Mouse (Mus musculus) stomach, postnatal 0 days (tissue): ENCODE results near the gene Git2. TPM values are rescaled to one million over a fixed set of nuclear protein-coding genes. Genes with fewer than 3 reads are reported as not detected.

Source experiments
- ATAC-seq: fragments of 200-750 bp; cut with Nextera tagmentation; 2 replicates; pipeline ENCODE4 v1.8.0; 2017; ENCODE audit not compliant: low FRiP score, low TSS enrichment
- DNase-seq: peaks from one replicate; pipeline ENCODE4 v3.0.0-alpha.2; 2016; ENCODE audit warnings: low spot score
- H3K27ac ChIP-seq: fragments of 300-500 bp; sonication (generic); replicated peaks from 2 replicates; pipeline ENCODE4 v1.5.1; 2014; ENCODE audit warnings: mild to moderate bottlenecking, control low read depth
- H3K27me3 ChIP-seq: fragments of 300-500 bp; sonication (generic); 2 replicates; pipeline ENCODE4 v1.6.1; 2014; ENCODE audit warnings: low read length; ENCODE audit not compliant: control insufficient read depth, insufficient read depth
- H3K36me3 ChIP-seq: fragments of 300-500 bp; sonication (generic); 2 replicates; pipeline ENCODE4 v1.6.1; 2014; ENCODE audit warnings: low read length, mixed read lengths; ENCODE audit not compliant: control insufficient read depth, insufficient read depth
- H3K4me1 ChIP-seq: fragments of 300-500 bp; sonication (generic); replicated peaks from 2 replicates; pipeline ENCODE4 v1.6.1; 2014; ENCODE audit warnings: antibody characterized with exemption; ENCODE audit not compliant: control insufficient read depth, insufficient read depth
- H3K4me2 ChIP-seq: fragments of 300-500 bp; sonication (generic); replicated peaks from 2 replicates; pipeline ENCODE4 v1.6.1; 2014; ENCODE audit warnings: low read depth, mild to moderate bottlenecking, control low read depth, moderate library complexity
- H3K4me3 ChIP-seq: fragments of 300-500 bp; sonication (generic); 2 replicates; pipeline ENCODE4 v1.5.1; 2014; ENCODE audit warnings: low read depth, low read length, control low read depth
- H3K9ac ChIP-seq: fragments of 300-500 bp; sonication (generic); 2 replicates; pipeline ENCODE4 v1.6.1; 2014; ENCODE audit warnings: mild to moderate bottlenecking, low read length, control low read depth, mixed read lengths
- H3K9me3 ChIP-seq: fragments of 300-500 bp; sonication (generic); 2 replicates; pipeline ENCODE4 v1.6.1; 2016; ENCODE audit warnings: low read length; ENCODE audit not compliant: control insufficient read depth
- CTCF ChIP-seq: IDR thresholded peaks from 2 replicates; pipeline ENCODE4 v1.5.1; 2016; ENCODE audit warnings: antibody characterized with exemption, low read depth, mild to moderate bottlenecking, moderate library complexity
- EP300 ChIP-seq: optimal IDR thresholded peaks from 2 replicates; pipeline ENCODE3; 2016; ENCODE audit warnings: antibody characterized with exemption
- WGBS: fragments of 180-500 bp; shearing (Covaris S2); extraction: QIAGEN DNeasy Blood & Tissue Kit; methylation state at CpG from one replicate; pipeline ENCODE4 v1.1.7; 2014; 5-methylcytosine and 5-hydroxymethylcytosine counted together
- polyA plus RNA-seq: library from polyadenylated mRNA; unstranded; fragments of >200 nt; fragmentation: Nextera tagmentation; extraction: Ambion mirVana; gene quantifications from 2 replicates; pipeline ENCODE4 v1.2.1, GENCODE M21; 2015

Git2 gene
- polyA plus RNA-seq, 1 experiment from 2014 or later, result 14.2 TPM

DNA sequence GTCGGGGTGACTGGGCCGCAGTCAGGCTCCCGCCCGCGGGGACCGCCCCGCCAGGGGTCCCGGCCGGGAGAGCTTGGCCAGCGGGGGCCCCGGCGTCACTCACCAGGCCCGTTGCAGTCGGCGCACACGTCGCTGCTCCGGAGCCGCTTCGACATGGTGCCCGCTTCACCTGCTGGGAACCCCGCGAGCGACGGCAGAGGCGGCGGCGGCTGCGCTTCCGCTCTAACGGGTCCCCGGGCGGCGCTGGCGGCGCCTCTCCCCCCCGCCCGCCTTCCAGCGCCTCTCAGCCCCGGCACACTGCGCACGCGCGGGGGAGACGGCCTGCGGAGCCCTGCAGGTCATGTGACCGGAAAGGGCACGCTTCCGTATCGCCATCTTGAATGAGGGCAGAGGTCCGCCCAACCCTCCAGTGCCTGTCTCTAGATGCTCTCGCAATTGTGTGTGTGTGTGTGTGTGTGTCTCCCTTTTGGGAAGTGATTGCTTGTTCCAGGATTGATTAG is 2.1 kb downstream of the Git2 start:
- TF ChIP-seq CTCF (no peak), EP300 (no peak)
- Histone ChIP-seq H3K36me3 (no peaks in the 10 kb centered on the region), H3K27ac (peak overlapping the region; percentile 88), H3K4me1 (0 out of 2 replicates have a peak, but pooled peaks cover 7% of the 10 kb centered on the region), H3K4me2 (peak overlapping the region; percentile 79), H3K9me3 (no peaks in the 10 kb centered on the region), H3K9ac (peak overlapping the region; percentile 94), H3K4me3 (peak overlapping the region; percentile 99), H3K27me3 (no peaks in the 10 kb centered on the region)
- DNase-seq (peak; percentile 96), ATAC-seq (peak; percentile 88)
- under 1% methylated on average over 51 of the region's 52 CpGs for WGBS

GRCm38 (mm10) chr5:114772456-114773203 is 2.7 kb downstream of the Git2 start:
- H3K36me3 ChIP-seq, result no peaks in the 10 kb centered on the region
- TF ChIP-seq CTCF (peak; percentile 8; the same call in 1 of the 2 replicates), EP300 (no peak)
- peak overlapping the region; percentile 99 for H3K4me3 ChIP-seq
- H3K9me3 ChIP-seq, result no peaks in the 10 kb centered on the region
- peak overlapping the region; percentile 88 for H3K27ac ChIP-seq
- no peaks in the 10 kb centered on the region for H3K27me3 ChIP-seq
- ATAC-seq (peak; percentile 53), DNase-seq (peak; percentile 73)
- 1% methylated on average over 33 of the region's 57 CpGs for WGBS
- H3K4me2 ChIP-seq, result peak overlapping the region; percentile 79
- H3K4me1 ChIP-seq, result 0 out of 2 replicates have a peak, but pooled peaks cover 7% of the 10 kb centered on the region
- H3K9ac ChIP-seq, result peak overlapping the region; percentile 94

- H3K27me3 ChIP-seq, result no peaks in the 10 kb centered on the region
- ATAC-seq, result no peak
- no peak for TF ChIP-seq EP300
- TF ChIP-seq CTCF, result no peak
- no peaks in the 10 kb centered on the region for H3K36me3 ChIP-seq
- WGBS, result 69% methylated on average over 8 of the region's 8 CpGs
- H3K27ac ChIP-seq, result no peak overlapping the region
- H3K4me1 ChIP-seq, result 0 out of 2 replicates have a peak, but pooled peaks cover 7% of the 10 kb centered on the region
- H3K9me3 ChIP-seq, result no peaks in the 10 kb centered on the region
- H3K9ac ChIP-seq, result no peak overlapping the region
- peak overlapping the region; percentile 99; the same call in 1 of the 2 replicates for H3K4me3 ChIP-seq
- DNase-seq, result no peak
- H3K4me2 ChIP-seq, result peak overlapping the region; percentile 79; the same call in 1 of the 2 replicates
These were observed 3.5 kb downstream of the Git2 start for GRCm38 (mm10) chr5:114771796-114772195.

GRCm38 (mm10) chr5:114769786-114770185 is 5.5 kb downstream of the Git2 start:
- no peak for DNase-seq
- Histone ChIP-seq H3K4me3 (no peak overlapping the region), H3K4me1 (no peaks in the 10 kb centered on the region), H3K9ac (no peak overlapping the region), H3K27me3 (no peaks in the 10 kb centered on the region), H3K4me2 (no peak overlapping the region), H3K27ac (no peak overlapping the region), H3K9me3 (no peaks in the 10 kb centered on the region), H3K36me3 (peaks cover 6% of the 10 kb centered on the region; the same call in 1 of the 2 replicates)
- WGBS, result 88% methylated on average over 8 of the region's 8 CpGs
- no peak for ATAC-seq
- no peak for TF ChIP-seq EP300
- TF ChIP-seq CTCF, result no peak

DNA sequence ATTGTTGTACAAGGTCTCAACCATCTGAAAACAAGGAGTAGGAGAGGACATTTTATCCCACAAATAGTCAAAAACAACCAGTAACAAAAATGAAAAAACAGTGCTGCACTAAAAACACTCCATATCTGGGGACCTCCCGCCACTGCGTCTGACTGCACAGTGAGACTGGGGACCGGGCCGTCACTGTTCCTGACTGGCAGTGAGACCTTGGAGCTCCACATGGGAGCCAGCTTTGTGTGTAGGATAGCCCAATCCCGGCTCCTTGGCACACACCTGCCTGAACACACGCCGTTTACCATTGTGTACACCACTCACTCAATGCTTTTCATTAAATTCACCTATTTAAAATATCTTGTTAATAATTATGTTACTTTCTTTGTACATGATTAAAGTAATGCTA is 8.1 kb downstream of the Git2 start:
- 91% methylated on average over 7 of the region's 7 CpGs for WGBS
- ATAC-seq (no peak), DNase-seq (no peak)

GRCm38 (mm10) chr5:114766686-114767085 is 8.6 kb downstream of the Git2 start:
- H3K9me3 ChIP-seq, result no peaks in the 10 kb centered on the region
- H3K4me1 ChIP-seq, result no peaks in the 10 kb centered on the region
- no peak for TF ChIP-seq CTCF
- no peak for TF ChIP-seq EP300
- no peak overlapping the region for H3K4me3 ChIP-seq
- peaks cover 15% of the 10 kb centered on the region for H3K36me3 ChIP-seq
- H3K9ac ChIP-seq, result no peak overlapping the region
- DNase-seq (no peak), ATAC-seq (no peak)
- no peaks in the 10 kb centered on the region for H3K27me3 ChIP-seq
- no peak overlapping the region for H3K4me2 ChIP-seq
- H3K27ac ChIP-seq, result no peak overlapping the region
- 79% methylated on average over 8 of the region's 8 CpGs for WGBS

More for the DNA sequence above, 8.1 kb downstream of the Git2 start:
- Histone ChIP-seq H3K9ac (no peak overlapping the region), H3K27ac (no peak overlapping the region), H3K4me2 (no peak overlapping the region), H3K36me3 (peaks cover 15% of the 10 kb centered on the region), H3K9me3 (no peaks in the 10 kb centered on the region), H3K4me1 (no peaks in the 10 kb centered on the region), H3K4me3 (no peak overlapping the region), H3K27me3 (no peaks in the 10 kb centered on the region)
- TF ChIP-seq EP300 (no peak), CTCF (no peak)
